Mouse (Mus musculus): ENCODE data around the gene Gm14743.
"Not testable (repeated sequence)": the region's sequence is repeated elsewhere in the genome, so short reads cannot be mapped to it uniquely, and the experiment has no call there.

Gm14743 gene

DNA sequence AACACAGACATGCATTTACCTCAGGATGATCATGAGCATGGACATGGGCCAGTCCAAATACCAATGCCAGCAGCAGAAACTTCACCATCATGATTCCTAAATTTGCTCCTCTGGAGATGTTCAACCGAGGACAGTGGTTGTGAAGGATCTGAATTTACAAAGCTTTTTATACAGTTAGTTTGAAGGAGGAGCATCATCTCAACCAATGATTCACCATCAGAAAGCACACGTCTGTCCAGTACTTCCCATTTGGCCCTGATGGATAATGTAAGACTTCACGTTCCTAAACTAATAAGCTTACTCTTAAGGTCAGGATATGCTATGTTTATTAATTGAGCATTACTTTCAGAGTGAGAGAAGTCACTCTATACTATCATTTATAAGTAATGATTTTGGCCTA is at the start of gene Gm14743:
TSS of gene Gm14743 (minus strand) at position 101 of the 400 bp plus-strand sequence.
- not testable (repeated sequence) for DNase-seq

DNA sequence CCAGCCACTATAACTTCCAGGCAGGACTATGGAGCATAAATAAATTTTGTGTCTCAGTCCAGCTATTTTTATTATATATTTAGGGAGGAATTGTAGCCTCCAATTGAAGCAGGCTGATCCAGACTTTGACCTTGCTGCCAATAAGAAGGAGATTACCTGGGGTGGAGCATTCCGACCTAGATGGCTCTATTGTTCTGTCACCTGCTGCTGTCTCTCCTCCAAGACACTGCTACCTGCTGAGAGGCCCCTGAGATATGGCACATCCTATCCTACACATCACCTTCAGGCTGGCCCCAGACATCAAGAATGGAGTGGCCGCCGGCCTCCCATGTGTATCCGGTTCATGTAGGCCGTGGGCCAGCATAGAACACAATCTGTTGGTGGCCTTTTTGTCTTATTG is 42.9 kb downstream of the Gm14743 start:
- no peak for DNase-seq

DNA sequence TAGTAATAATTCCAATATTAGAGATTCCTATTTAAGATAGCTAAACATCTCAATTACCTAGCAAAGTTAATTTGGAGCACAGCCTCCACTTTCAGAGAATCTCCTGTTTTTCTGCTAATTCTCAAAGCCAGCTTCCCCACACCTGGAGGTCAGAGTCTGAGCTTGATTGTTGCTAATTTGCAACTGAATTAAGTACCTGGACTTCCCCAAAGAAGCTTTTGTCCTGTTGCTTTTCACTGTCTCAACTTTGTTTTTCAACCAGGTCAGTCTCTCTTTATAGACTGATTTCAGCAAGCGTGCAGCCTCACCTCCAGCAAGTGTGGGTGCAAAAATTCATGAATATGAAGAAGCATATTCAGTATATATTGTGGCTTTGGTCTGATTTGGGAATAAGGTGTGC is 43.5 kb downstream of the Gm14743 start:
- not testable (repeated sequence) for DNase-seq
